19 mouse cellular contexts compared by ENCODE assay signal in genomic region chr14:17731020-17731419, GRCm38 (mm10).
DNase-seq lines count a peak whose midpoint lies in the region; ATAC-seq and TF ChIP-seq lines count a peak whose summit lies in the region.
"Had no signal": no experiment of that assay in that cellular context is flagged by ENCODE, and none has a peak within 500 bp of the region (broad histone marks: within the 10 kb centered on the region; RNA-seq: fewer than 3 reads in every experiment).

No protein-coding gene starts in this region.

- intact Hi-C loops in left cerebral cortex, adult 2 months (cut with DNase I) = loop anchor here (10.0 kb wide), 1 partner anchor 174 kb away; no protein-coding TSS in a partner anchor
- intact Hi-C loops in left cerebral cortex, postnatal 36 days (cut with DNase I) = no loop called here
- intact Hi-C loops in heart, postnatal 25 days (cut with DNase I) = no loop called here

- 3% methylated on average over 2 of the region's 2 CpGs for WGBS in forebrain, postnatal 0 days

- H3K4me2 ChIP-seq in forebrain, postnatal 0 days (ENCODE audit: low read depth) = no peak overlapping the region
- H3K4me2 ChIP-seq: heart, embryonic 15.5 days; intestine, embryonic 15.5 days; lung, embryonic 15.5 days; midbrain, embryonic 12.5 days had no signal

- H3K36me3 ChIP-seq in forebrain, postnatal 0 days (ENCODE audit: insufficient read depth) = no peaks in the 10 kb centered on the region
- H3K36me3 ChIP-seq: heart, embryonic 15.5 days; intestine, embryonic 15.5 days; lung, embryonic 15.5 days; midbrain, embryonic 12.5 days had no signal

- no peaks in the 10 kb centered on the region for H3K4me1 ChIP-seq in forebrain, postnatal 0 days (ENCODE audit: insufficient read depth)
- H3K4me1 ChIP-seq: heart, embryonic 15.5 days; intestine, embryonic 15.5 days; lung, embryonic 15.5 days had no signal

- H3K9me3 ChIP-seq in forebrain, postnatal 0 days (ENCODE audit: low read length) = no peaks in the 10 kb centered on the region
- H3K9me3 ChIP-seq: heart, embryonic 15.5 days; intestine, embryonic 15.5 days; lung, embryonic 15.5 days; midbrain, embryonic 12.5 days had no signal

- TF ChIP-seq CTCF in left cerebral cortex, adult 2 months (IDR thresholded peaks at IDR 0.05) = no peak
- no peak for TF ChIP-seq CTCF in forebrain, postnatal 0 days (IDR thresholded peaks at IDR 0.05; ENCODE audit: low read depth)

- DNase-seq in left cerebral cortex, adult 2 months (ENCODE audit: extremely low spot score in 1 of 2, low spot score in 2 of 2) = no peak
- DNase-seq in left cerebral cortex, postnatal 36 days (ENCODE audit: low spot score in 2 of 2) = no peak
- peak; percentile 57 for DNase-seq in brain, adult 2 months (ENCODE audit: low read depth, low spot score)
- peak; percentile 55 for DNase-seq in embryo, embryonic 10 days (ENCODE audit: low spot score)
- no peak for DNase-seq in forebrain, postnatal 0 days
- no peak for DNase-seq in spleen, adult 18-20 months
- no peak for DNase-seq in heart, postnatal 25 days (ENCODE audit: low spot score)
- DNase-seq: adrenal gland, adult 8-10 months; cerebellum, adult 11-12 months; cerebellum, postnatal 25 days; gastrocnemius, postnatal 36 days; kidney, postnatal 36 days; layer of hippocampus, adult 9-11 months; lung, postnatal 4 days had no signal

- ATAC-seq in forebrain, postnatal 0 days = peak; percentile 66
- ATAC-seq: intestine, embryonic 15.5 days had no signal

- no peaks in the 10 kb centered on the region for H3K27me3 ChIP-seq in forebrain, postnatal 0 days (ENCODE audit: insufficient read depth, low read length)
- H3K27me3 ChIP-seq: heart, embryonic 15.5 days; intestine, embryonic 15.5 days; lung, embryonic 15.5 days; midbrain, embryonic 12.5 days had no signal

- H3K9ac ChIP-seq in forebrain, postnatal 0 days = no peak overlapping the region
- H3K9ac ChIP-seq: heart, embryonic 15.5 days; intestine, embryonic 15.5 days; liver, embryonic 14.5 days; lung, embryonic 15.5 days; midbrain, embryonic 12.5 days had no signal

- 0 out of 2 replicates have a peak overlapping the region, but pooled peaks have one; percentile 32 for H3K27ac ChIP-seq in left cerebral cortex, adult 2 months
- H3K27ac ChIP-seq in forebrain, postnatal 0 days (ENCODE audit: low read depth, low read length) = no peak overlapping the region
- H3K27ac ChIP-seq: heart, embryonic 15.5 days; intestine, embryonic 15.5 days; liver, embryonic 14.5 days; lung, embryonic 15.5 days; midbrain, embryonic 12.5 days had no signal

- no peak overlapping the region for H3K4me3 ChIP-seq in left cerebral cortex, adult 2 months
- H3K4me3 ChIP-seq in forebrain, postnatal 0 days (ENCODE audit: low read depth, low read length) = no peak overlapping the region
- H3K4me3 ChIP-seq: heart, embryonic 15.5 days; intestine, embryonic 15.5 days; lung, embryonic 15.5 days; midbrain, embryonic 12.5 days had no signal

Comparison
In these comparisons a context has a peak if more than half of its experiments do, and no peak if none do; other contexts are left out.
1. DNase-seq: peak in brain, adult 2 months (single experiment) and embryo, embryonic 10 days (single experiment); none in left cerebral cortex, adult 2 months (0 of 2), left cerebral cortex, postnatal 36 days (0 of 2), forebrain, postnatal 0 days (single experiment), spleen, adult 18-20 months (0 of 2) and heart, postnatal 25 days (single experiment).